Mouse (Mus musculus) lung, adult 2 months (tissue): ENCODE measurements around the gene Gm36028.

Experiments used
- CTCF ChIP-seq: fragments of 200-500 bp; IDR thresholded peaks from 2 replicates; pipeline ENCODE4 v1.5.1; 2011; ENCODE audit warnings: mild to moderate bottlenecking, low read length, control low read depth; ENCODE audit not compliant: insufficient read depth
- POLR2A ChIP-seq: fragments of 200-500 bp; IDR thresholded peaks from 2 replicates; pipeline ENCODE4 v1.6.1; 2011; ENCODE audit warnings: low read depth, mild to moderate bottlenecking, control low read depth, low read length, borderline replicate concordance; ENCODE audit errors: extremely low read depth

GRCm38 (mm10) chr16:37868506-37869469, 7.8 kb upstream of the Gm36028 start:
- no peak for TF ChIP-seq CTCF
- peak; percentile 30; the same call in 1 of the 2 replicates for TF ChIP-seq POLR2A
